Mouse (Mus musculus): ENCODE data around the gene Piezo1.

- TF ChIP-seq CTCF (conservative IDR thresholded peaks at IDR 0.05; ENCODE audit: low read length) (no peak), NANOG (IDR thresholded peaks at IDR 0.05; ENCODE audit: borderline replicate concordance, low read length) (no peak), POU5F1 (IDR thresholded peaks at IDR 0.05; ENCODE audit: borderline replicate concordance, low read length) (no peak)
Measured at GRCm38 (mm10) chr8:122537033-122537432, 14.1 kb downstream of the Piezo1 start.

Measured in E14TG2a.4 (cell line).